Mouse (Mus musculus) MEL (cell line): ENCODE data around the gene Cux1. TPM values are rescaled to one million over a fixed set of nuclear protein-coding genes. Genes with fewer than 3 reads are reported as not detected.

Experiments used
- DNase-seq: peaks from one replicate; pipeline ENCODE4 v3.0.0; 2011; ENCODE audit warnings: low read depth, low spot score
- H3K27ac ChIP-seq: 2 replicates; pipeline ENCODE4 v1.5.1; 2012; ENCODE audit warnings: low read depth, mild to moderate bottlenecking, control low read depth, low read length, moderate library complexity; ENCODE audit not compliant: control insufficient read depth
- H3K27me3 ChIP-seq, 2 experiments: fragments of 150-350 bp in 1 of 2; sonication (generic) in 1 of 2; 2 replicates each; pipeline ENCODE4 v1.6.1; 2012; ENCODE audit warnings: low read length in 2 of 2, mild to moderate bottlenecking in 2 of 2, improper control_type of control experiment in 1 of 2, moderate library complexity in 1 of 2; ENCODE audit not compliant: insufficient read depth in 2 of 2, control insufficient read depth in 1 of 2
- H3K36me3 ChIP-seq, 2 experiments: 2 replicates each; pipeline ENCODE4 v1.6.1; 2012 to 2014; ENCODE audit warnings: low read length in 2 of 2, improper control_type of control experiment in 1 of 2, inconsistent platforms in 1 of 2, mild to moderate bottlenecking in 1 of 2; ENCODE audit not compliant: insufficient read depth in 2 of 2, control insufficient read depth in 1 of 2
- H3K4me1 ChIP-seq, 2 experiments: fragments of 150-350 bp in 1 of 2; sonication (generic) in 1 of 2; 2 replicates each; pipeline ENCODE4 v1.6.1; 2012; ENCODE audit warnings: low read length in 2 of 2, improper control_type of control experiment in 1 of 2, mild to moderate bottlenecking in 1 of 2; ENCODE audit not compliant: insufficient read depth in 2 of 2, control insufficient read depth in 1 of 2
- H3K4me3 ChIP-seq, 2 experiments: fragments of 150-350 bp in 1 of 2; sonication (generic) in 1 of 2; 2 replicates each; pipeline ENCODE4 v1.5.1; 2012; ENCODE audit warnings: low read depth in 2 of 2, low read length in 2 of 2, mild to moderate bottlenecking in 2 of 2, moderate library complexity in 2 of 2, control low read depth in 1 of 2, improper control_type of control experiment in 1 of 2; ENCODE audit not compliant: control insufficient read depth in 1 of 2, insufficient read depth in 1 of 2
- H3K79me2 ChIP-seq: 2 replicates; pipeline ENCODE4 v1.6.1; 2012; ENCODE audit warnings: mild to moderate bottlenecking, low read length, moderate library complexity; ENCODE audit not compliant: control insufficient read depth, poor library complexity, insufficient read depth
- H3K9ac ChIP-seq: 2 replicates; pipeline ENCODE4 v1.6.1; 2012; ENCODE audit warnings: low read depth, mild to moderate bottlenecking, control low read depth, low read length, moderate library complexity; ENCODE audit not compliant: control insufficient read depth, poor library complexity, severe bottlenecking
- H3K9me3 ChIP-seq: fragments of 150-350 bp; sonication (generic); replicated peaks from 2 replicates; pipeline ENCODE4 v1.6.1; 2012; ENCODE audit warnings: mild to moderate bottlenecking, low read length, improper control_type of control experiment, moderate library complexity; ENCODE audit not compliant: insufficient read depth
- BHLHE40 ChIP-seq: IDR thresholded peaks from 2 replicates; pipeline ENCODE4 v1.6.1; 2012; ENCODE audit warnings: low read depth, mild to moderate bottlenecking, inconsistent platforms, low read length, improper control_type of control experiment, borderline replicate concordance
- CHD1 ChIP-seq: IDR thresholded peaks from 2 replicates; pipeline ENCODE4 v1.6.1; 2012; ENCODE audit warnings: low read depth, mild to moderate bottlenecking, inconsistent platforms, low read length, improper control_type of control experiment
- CTCF ChIP-seq, 3 experiments: IDR thresholded peaks in 2 of 3; conservative IDR thresholded peaks in 1 of 3; 2 replicates each; pipeline ENCODE4 v1.5.1; 2011 to 2012; ENCODE audit warnings: low read length in 3 of 3, low read depth in 2 of 3, mild to moderate bottlenecking in 2 of 3, improper control_type of control experiment in 1 of 3, inconsistent platforms in 1 of 3, mixed read lengths in 1 of 3, moderate library complexity in 1 of 3; ENCODE audit not compliant: control insufficient read depth in 1 of 3, insufficient read depth in 1 of 3, poor library complexity in 1 of 3, severe bottlenecking in 1 of 3
- E2F4 ChIP-seq: IDR thresholded peaks from 2 replicates; pipeline ENCODE4 v1.6.1; 2011; ENCODE audit warnings: low read depth, low read length, improper control_type of control experiment, borderline replicate concordance
- ETS1 ChIP-seq: IDR thresholded peaks from 2 replicates; pipeline ENCODE4 v1.6.1; 2012; ENCODE audit warnings: low read depth, mild to moderate bottlenecking, inconsistent platforms, low read length, improper control_type of control experiment, moderate library complexity
- HCFC1 ChIP-seq: IDR thresholded peaks from 2 replicates; pipeline ENCODE4 v1.6.1; 2012; ENCODE audit warnings: low read depth, mild to moderate bottlenecking, inconsistent platforms, low read length, improper control_type of control experiment, moderate library complexity
- MAFK ChIP-seq: IDR thresholded peaks from 2 replicates; pipeline ENCODE4 v1.6.1; 2011; ENCODE audit warnings: low read depth, mild to moderate bottlenecking, low read length, improper control_type of control experiment, borderline replicate concordance
- MAX ChIP-seq: IDR thresholded peaks from 2 replicates; pipeline ENCODE4 v1.6.1; 2011; ENCODE audit warnings: low read length, improper control_type of control experiment
- MAZ ChIP-seq: IDR thresholded peaks from 2 replicates; pipeline ENCODE4 v1.6.1; 2012; ENCODE audit warnings: low read depth, mild to moderate bottlenecking, inconsistent platforms, low read length, improper control_type of control experiment
- MYB ChIP-seq: IDR thresholded peaks from 2 replicates; pipeline ENCODE4 v1.6.1; 2011; ENCODE audit warnings: mild to moderate bottlenecking, low read depth, low read length, improper control_type of control experiment
- NRF1 ChIP-seq: IDR thresholded peaks from 2 replicates; pipeline ENCODE4 v1.6.1; 2014; ENCODE audit warnings: low read depth, mild to moderate bottlenecking, inconsistent platforms, low read length, improper control_type of control experiment, moderate library complexity; ENCODE audit not compliant: poor library complexity, insufficient read depth, severe bottlenecking
- POLR2A ChIP-seq, 2 experiments: IDR thresholded peaks; 2 replicates each; pipeline ENCODE4 v1.6.1; 2011 to 2012; ENCODE audit warnings: low read length in 2 of 2, mild to moderate bottlenecking in 2 of 2, control low read depth in 1 of 2, improper control_type of control experiment in 1 of 2, low read depth in 1 of 2, moderate library complexity in 1 of 2; ENCODE audit not compliant: control insufficient read depth in 1 of 2, insufficient read depth in 1 of 2, poor library complexity in 1 of 2
- POLR2AphosphoS2 ChIP-seq: IDR thresholded peaks from 2 replicates; pipeline ENCODE4 v1.6.1; 2011; ENCODE audit warnings: low read length, improper control_type of control experiment
- RAD21 ChIP-seq: IDR thresholded peaks from 2 replicates; pipeline ENCODE4 v1.6.1; 2011; ENCODE audit warnings: mild to moderate bottlenecking, low read depth, low read length, improper control_type of control experiment
- SIN3A ChIP-seq: IDR thresholded peaks from 2 replicates; pipeline ENCODE4 v1.6.1; 2012; ENCODE audit warnings: low read length, improper control_type of control experiment, inconsistent platforms
- TCF12 ChIP-seq: IDR thresholded peaks from 2 replicates; pipeline ENCODE4 v1.6.1; 2014; ENCODE audit warnings: low read depth, mild to moderate bottlenecking, inconsistent platforms, low read length, improper control_type of control experiment, moderate library complexity
- USF2 ChIP-seq, 2 experiments: IDR thresholded peaks; 2 replicates each; pipeline ENCODE4 v1.6.1; 2011 to 2012; ENCODE audit warnings: improper control_type of control experiment in 2 of 2, low read length in 2 of 2, borderline replicate concordance in 1 of 2, inconsistent platforms in 1 of 2, low read depth in 1 of 2, mild to moderate bottlenecking in 1 of 2; ENCODE audit not compliant: insufficient read depth in 1 of 2
- ZC3H11A ChIP-seq: IDR thresholded peaks from 2 replicates; pipeline ENCODE4 v1.6.1; 2012; ENCODE audit warnings: low read depth, mild to moderate bottlenecking, inconsistent platforms, low read length, improper control_type of control experiment
- polyA plus RNA-seq, 2 experiments: library from polyadenylated mRNA; stranded (reverse) in 1 of 2; unstranded in 1 of 2; fragments of >175 nt in 1 of 2; fragments of >200 nt in 1 of 2; gene quantifications; 2 replicates each; pipeline versions ENCODE4 v1.2.1 to v1.2.4; 2012; ENCODE audit warnings: low replicate concordance in 2 of 2, low read depth in 1 of 2; ENCODE audit not compliant: insufficient read length in 2 of 2, insufficient read depth in 1 of 2, missing spikeins in 1 of 2
- total RNA-seq: library from RNA; depleted of rRNA; stranded (reverse); fragments of 300-350 nt; gene quantifications from 2 replicates; pipeline ENCODE4 v1.2.3, GENCODE M21; 2012

The Cux1 gene
- total and polyA plus RNA-seq, 3 experiments: 71.1 to 104 TPM; not detected in 1

DNA sequence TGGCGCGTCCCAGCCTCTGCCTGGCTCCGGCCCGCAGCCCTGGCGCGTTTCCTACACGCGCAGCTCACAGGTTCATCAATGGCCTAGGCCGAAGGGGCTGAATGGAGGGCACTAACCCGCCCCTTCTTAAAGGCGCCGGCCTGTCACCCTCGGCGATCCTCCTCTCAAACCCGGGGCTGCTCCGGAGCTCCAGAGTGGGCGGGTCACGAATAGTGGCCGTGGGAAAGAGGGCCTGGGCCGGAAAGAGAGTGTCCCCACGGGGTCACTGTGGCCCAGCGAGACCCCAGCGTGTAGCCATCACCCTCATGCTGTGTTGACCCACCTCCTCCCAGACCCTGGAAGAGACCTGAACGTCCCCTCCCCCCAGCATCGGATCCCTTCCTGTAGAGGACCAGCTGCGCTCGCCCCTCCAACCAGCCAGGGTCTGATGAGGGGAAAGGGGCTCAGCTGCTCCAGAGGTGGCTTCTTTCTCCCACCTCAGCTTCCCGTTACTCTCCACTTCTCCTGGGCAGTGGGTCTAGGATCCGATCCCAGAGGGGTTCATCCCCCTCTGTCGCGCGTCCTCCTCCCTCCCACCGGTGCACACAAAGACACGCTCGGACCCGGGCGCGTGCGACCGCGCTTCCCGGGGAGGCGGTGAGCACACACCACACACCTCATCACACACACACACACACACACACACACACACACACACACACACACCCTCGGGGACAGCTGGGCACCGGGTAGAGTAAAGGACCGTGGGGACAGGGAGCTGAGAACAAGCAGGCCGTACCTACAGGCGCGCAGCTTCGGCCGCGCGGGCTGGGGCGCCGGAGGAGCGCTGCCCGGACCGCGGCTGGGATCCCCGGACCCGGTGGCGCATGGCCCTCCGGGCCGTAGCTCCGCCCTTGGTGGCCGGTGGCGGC, 323.2 kb downstream of the Cux1 start:
- Histone ChIP-seq H3K27ac (no peak overlapping the region), H3K79me2 (no peaks in the 10 kb centered on the region), H3K36me3 (no peaks in the 10 kb centered on the region), H3K9me3 (no peaks in the 10 kb centered on the region), H3K9ac (no peak overlapping the region), H3K4me3 (no peak overlapping the region), H3K27me3 (no peaks in the 10 kb centered on the region), H3K4me1 (no peaks in the 10 kb centered on the region)
- DNase-seq: no peak
- TF ChIP-seq RAD21 (no peak), MAFK (no peak), CTCF (IDR thresholded peaks at IDR 0.05 in 2 of 3, conservative IDR thresholded peaks at IDR 0.05 in 1 of 3; ENCODE audit: control insufficient read depth in 1 of 3, insufficient read depth in 1 of 3, low read depth in 2 of 3, low read length in 3 of 3, poor library complexity in 1 of 3, severe bottlenecking in 1 of 3) (no peak), ZC3H11A (no peak)

- no peak overlapping the region for H3K9ac ChIP-seq
- no peak for DNase-seq
- no peaks in the 10 kb centered on the region for H3K36me3 ChIP-seq
- TF ChIP-seq CHD1: no peak
- TF ChIP-seq BHLHE40: no peak
- no peak for TF ChIP-seq HCFC1
- no peak for TF ChIP-seq RAD21
- TF ChIP-seq MAZ: no peak
- no peak for TF ChIP-seq TCF12
- no peak for TF ChIP-seq MYB
- no peak for TF ChIP-seq NRF1
- TF ChIP-seq ETS1: no peak
- H3K4me3 ChIP-seq: no peak overlapping the region
- H3K79me2 ChIP-seq: no peaks in the 10 kb centered on the region
- H3K27me3 ChIP-seq: no peaks in the 10 kb centered on the region
- H3K4me1 ChIP-seq: no peaks in the 10 kb centered on the region
- H3K27ac ChIP-seq: no peak overlapping the region
- no peaks in the 10 kb centered on the region for H3K9me3 ChIP-seq
Measured at GRCm38 (mm10) chr5:136241161-136241560, 326.1 kb downstream of the Cux1 start.

- peak; percentile 30 for DNase-seq
- Histone ChIP-seq H3K9me3 (no peaks in the 10 kb centered on the region), H3K27ac (no peak overlapping the region), H3K4me1 (no peaks in the 10 kb centered on the region), H3K27me3 (no peaks in the 10 kb centered on the region), H3K4me3 (no peak overlapping the region), H3K36me3 (no peaks in the 10 kb centered on the region), H3K9ac (no peak overlapping the region), H3K79me2 (no peaks in the 10 kb centered on the region)
- TF ChIP-seq ZC3H11A (no peak), POLR2AphosphoS2 (no peak), USF2 (IDR thresholded peaks at IDR 0.05; ENCODE audit: borderline replicate concordance in 1 of 2, insufficient read depth in 1 of 2, low read depth in 1 of 2, low read length in 2 of 2) (no peak), SIN3A (no peak), CTCF (IDR thresholded peaks at IDR 0.05 in 2 of 3, conservative IDR thresholded peaks at IDR 0.05 in 1 of 3; ENCODE audit: control insufficient read depth in 1 of 3, insufficient read depth in 1 of 3, low read depth in 2 of 3, low read length in 3 of 3, poor library complexity in 1 of 3, severe bottlenecking in 1 of 3) (no peak), POLR2A (IDR thresholded peaks at IDR 0.05; ENCODE audit: control insufficient read depth in 1 of 2, insufficient read depth in 1 of 2, low read depth in 1 of 2, low read length in 2 of 2, poor library complexity in 1 of 2) (no peak), MAX (no peak), E2F4 (no peak)
- TF ChIP-seq, all 39 proteins: peak for 0
Measured at GRCm38 (mm10) chr5:136240381-136240780, 326.9 kb downstream of the Cux1 start.
